Mouse (Mus musculus) cerebellum, adult 11-12 months (tissue): ENCODE data around the gene Catip.

Experiments used
- DNase-seq: peaks from one replicate; pipeline ENCODE4 v3.0.0; 2022

The Catip gene

GRCm38 (mm10) chr1:74344163-74344916, 17.6 kb upstream of the Catip start:
- no peak for DNase-seq

DNA sequence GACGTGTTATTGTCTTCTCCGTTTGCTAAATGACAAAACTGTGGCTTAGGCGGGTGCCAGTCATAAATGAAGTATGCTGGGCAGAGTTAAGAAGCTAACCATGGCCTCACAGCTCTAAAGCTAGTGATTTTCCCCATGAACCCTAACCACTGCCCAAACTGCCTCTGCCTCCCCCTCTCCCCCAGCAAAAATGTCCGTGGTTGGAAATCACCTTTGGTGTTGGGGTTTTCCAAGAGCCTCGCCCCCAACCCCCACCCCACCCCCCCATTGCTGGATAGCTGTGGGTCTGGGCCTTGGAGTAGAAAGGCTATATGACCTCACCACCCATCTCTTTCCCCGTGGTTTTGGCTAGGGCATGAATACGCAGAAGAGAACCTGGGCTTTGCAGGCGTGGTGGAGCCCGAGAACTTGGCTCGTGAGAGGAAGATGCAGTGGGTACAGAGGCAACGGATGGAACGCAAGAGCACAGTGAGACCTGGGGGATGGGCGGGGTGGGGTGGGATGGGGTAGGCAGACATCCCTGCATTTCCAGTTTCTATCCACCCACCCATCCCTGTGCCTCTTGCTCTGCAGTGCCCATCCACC, 10.6 kb upstream of the Catip start:
- no peak for DNase-seq

- DNase-seq: no peak
Observed at GRCm38 (mm10) chr1:74352532-74353096, 9.3 kb upstream of the Catip start.

DNA sequence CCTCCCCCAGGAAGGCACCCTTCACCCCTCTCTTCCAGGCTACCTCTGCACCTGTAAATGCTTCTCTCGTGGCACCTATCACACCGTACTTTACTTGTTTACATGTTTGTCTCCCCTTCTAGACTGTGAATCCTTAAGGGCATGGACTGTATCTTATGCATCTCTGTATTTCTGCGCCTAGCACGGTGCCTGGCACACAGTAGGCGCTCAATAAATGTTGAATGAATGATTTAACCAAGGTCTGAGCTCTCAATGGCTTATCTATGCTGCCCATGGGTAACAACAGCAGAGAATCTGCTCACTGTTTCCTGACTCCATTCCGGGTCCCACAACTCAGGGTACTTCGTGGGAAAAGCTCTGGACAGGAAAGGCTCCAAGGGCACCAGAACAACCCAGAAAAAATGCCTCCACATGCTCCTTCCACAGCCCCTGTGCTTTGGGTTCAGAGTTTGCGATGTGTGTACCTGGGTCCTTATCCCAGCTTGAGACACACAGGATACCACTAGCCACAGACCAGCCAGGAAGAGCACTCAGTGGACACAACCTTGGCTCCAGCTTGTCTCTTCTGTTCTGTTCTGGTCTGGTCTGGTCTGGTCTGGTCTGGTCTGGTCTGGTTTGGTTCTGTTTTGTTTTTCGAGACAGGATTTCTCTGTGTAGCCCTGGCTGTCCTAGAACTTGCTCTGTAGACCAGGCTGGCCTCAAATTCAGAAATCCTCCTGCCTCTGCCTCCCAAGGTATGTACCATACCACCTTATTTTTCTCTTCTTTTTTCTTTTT, 8.3 kb upstream of the Catip start:
- no peak for DNase-seq

- no peak for DNase-seq
Observed at GRCm38 (mm10) chr1:74357531-74357930, 4.4 kb upstream of the Catip start.

DNA sequence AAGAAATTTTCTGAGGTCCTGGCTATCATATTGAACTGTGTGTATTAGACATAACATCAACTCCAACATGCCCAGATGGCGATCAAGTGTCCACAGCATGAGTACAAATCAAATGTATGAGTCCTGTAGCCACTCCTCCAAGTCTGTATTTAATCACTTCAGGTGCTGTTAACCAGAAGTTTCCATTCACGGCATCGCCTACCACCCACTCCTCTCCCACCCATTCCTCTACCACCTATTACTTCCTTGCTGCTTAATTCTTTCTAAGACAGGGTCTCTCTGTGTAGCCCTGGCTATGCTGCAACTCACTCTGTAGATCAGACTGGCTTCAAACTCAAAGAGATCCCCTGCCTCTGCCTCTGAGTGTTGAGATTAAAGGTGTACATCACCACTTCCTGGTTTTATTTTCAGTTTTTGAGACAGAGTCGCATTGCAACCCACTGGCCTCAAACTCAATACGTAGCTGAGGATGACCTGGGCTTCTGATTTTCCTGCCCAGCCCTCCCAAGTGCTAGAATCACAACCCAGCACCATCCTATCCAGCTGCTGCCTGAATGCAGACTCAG, 1.9 kb upstream of the Catip start:
- DNase-seq: no peak

DNA sequence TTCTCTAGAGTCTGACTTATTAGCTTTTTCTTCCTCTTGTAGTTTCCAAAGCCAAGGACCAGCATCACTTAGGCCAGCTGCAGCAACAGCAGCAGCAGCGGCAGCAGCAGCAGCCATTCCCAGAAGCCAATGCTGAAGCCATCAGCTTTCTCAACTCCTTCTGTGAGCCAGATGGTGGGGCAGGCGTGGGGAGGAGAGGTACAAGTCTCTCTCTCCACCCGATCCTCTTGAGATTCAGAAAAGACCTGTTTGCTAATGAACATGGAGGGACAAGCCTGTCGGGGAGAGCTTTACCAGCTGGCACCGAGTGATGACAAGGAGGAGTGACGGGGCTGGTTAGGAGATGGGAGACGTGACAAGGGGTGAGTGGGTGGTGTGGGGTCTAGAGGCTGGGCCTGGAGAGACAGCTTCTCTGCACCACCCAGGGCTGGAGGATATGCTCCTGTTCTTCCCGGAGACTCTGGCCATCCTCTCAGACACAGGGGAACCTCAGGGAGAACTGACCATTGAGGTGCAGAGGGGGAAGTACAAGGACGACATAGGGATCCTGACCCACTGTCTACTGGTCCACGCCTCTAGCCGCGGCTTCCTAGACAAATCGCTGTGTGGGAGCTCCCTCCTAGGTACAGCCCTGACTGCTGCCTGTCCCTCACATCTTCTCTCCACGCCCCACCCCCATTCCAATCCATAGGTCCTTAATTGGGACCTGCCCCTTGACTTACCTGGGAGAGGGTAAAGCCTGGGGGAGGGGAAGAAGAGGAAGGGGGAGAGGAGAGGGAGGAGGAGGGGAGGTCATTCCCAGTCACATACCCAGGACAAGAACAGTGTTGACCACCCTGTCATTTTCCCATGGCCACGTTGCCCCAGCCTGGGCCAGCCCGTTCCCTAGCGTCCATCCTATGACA, 669 bp downstream of the Catip start:
- DNase-seq: no peak

DNA sequence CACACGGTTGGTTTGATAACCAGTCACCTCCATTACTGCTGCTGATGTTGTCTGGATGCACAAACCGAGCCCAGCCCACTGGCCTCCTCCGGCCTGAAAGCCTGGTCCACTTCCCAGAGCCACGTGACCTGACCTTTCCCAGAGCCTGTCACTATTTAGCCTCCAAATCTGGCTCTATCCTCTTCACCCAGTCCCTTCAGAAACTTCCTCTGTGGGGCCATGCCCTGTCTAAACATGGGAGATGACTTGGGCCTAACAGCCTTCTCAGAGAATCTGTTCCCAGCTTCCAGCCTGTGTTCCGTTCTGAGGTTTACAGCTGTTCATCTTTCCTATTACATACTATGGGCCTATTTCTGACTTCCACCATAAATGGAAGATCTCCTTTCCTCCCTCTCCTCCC, 1.5 kb downstream of the Catip start:
- no peak for DNase-seq

DNA sequence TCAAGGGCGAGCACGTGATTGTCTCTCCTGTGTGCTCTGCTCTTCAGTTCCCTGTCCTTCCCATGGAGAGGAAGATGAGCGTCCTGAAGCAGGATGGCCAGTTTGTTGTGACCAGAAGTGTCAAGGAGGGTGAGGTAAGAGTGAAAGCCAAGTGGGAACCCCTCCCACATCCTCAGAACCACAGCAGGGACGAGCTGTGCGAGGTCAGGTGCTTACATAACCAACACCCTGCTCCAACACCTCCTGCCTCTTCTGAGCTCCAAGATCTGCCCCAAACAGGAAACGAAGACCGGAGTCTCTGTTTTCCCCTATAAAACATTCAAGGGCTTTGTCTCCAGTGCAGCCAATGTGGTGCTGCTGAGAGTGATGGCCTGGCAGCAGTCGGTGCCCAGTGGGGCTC, 2.4 kb downstream of the Catip start:
- DNase-seq: no peak

DNA sequence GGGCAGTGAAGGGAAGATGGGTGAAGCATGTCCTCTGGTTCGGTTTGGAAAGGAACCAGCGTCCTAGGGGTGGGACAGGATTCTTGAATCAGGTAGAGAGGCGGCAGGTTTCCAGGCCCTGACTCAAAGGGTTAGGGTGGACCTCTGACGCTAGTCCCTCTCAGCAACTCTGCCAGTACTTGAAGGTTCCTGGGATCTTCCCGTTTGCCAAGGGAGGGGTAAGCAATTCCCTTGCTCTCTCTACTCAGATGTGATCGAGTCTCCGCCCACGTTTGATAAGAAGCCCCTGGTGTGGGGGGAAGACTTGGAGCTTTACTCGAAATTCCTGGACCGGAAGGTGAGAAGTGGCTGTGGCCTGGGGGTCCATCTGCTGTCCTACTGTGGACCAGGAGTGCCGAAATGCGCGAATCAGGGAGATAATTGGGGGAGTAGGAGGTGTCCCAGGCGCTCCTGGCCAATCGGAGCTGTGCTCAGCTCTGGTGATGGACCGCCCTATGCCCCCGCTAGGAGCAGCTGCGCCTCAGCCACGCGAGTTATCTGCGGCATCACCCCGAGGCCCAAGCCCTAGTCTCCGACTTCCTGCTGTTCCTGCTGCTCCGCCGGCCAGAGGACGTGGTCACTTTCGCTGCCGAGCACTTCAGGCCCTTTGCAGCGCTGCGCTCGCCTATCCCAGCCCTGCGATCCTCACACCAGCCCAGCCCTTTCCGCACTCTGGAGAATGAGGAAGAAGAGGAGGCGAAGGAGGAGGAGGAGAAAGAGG, 6.2 kb downstream of the Catip start:
- DNase-seq: peak; percentile 31

GRCm38 (mm10) chr1:74370040-74370439, 8.1 kb downstream of the Catip start:
- no peak for DNase-seq

GRCm38 (mm10) chr1:74373372-74373771, 11.5 kb downstream of the Catip start:
- no peak for DNase-seq

DNA sequence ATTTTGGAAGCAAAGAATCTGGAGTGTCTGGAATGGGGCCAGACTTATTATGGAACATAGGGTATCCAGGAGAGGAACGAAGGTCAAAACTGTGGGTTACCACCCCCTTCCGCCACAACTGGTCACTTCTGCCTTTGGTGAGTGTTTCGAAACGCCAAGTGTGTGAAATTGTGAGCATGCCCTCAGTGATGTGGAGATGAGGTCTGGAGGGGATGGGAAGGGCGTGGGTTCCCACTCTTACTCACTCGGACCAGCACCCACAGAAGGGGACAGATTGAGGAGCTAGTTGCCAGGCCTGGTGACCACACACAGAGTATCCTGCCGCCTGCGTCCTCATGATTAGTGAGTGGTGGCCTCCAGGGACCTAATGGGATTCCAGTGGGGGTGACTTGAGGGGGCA, 13.1 kb downstream of the Catip start, which contains the start of gene Slc11a1:
TSS of gene Slc11a1 (plus strand) at position 216 of the 400 bp plus-strand sequence.
- DNase-seq: no peak

DNA sequence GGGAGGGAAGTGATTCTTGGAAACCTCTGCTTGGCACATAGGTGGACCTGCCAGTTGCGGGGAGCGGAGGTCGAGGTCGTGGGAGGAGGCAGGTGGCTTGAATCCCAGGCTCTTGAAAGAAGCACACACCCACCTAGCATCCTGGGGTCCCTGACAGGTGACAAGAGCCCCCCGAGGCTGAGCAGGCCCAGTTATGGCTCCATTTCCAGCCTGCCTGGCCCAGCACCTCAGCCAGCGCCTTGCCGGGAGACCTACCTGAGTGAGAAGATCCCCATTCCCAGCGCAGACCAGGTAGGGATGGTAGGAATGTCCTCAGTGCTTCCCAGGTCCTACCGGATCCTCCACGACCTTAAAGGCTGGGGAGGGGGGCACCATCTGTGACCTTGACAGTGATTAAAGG, 13.7 kb downstream of the Catip start:
- no peak for DNase-seq

DNA sequence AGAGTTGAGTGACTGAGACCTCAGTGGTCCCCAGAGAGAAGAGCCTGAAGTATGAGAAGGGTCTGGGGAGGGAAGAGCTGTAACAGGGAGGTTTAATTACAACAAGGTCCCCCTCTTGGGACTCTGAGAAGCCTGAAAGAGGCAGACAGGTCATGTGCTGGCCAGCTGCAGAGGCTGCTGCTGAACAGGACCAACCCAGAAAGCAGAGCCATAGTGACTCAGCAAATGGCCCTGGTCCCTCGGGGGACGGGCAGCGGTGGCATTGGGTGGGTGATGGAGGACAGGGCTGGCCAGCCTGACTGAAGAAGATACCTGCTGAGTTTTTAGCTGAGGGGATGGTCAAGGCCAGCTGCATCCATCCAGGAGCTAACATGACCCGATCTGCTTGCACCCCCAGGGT, 14.5 kb downstream of the Catip start:
- DNase-seq: no peak

GRCm38 (mm10) chr1:74379058-74379504, 17.2 kb downstream of the Catip start:
- DNase-seq: no peak

DNA sequence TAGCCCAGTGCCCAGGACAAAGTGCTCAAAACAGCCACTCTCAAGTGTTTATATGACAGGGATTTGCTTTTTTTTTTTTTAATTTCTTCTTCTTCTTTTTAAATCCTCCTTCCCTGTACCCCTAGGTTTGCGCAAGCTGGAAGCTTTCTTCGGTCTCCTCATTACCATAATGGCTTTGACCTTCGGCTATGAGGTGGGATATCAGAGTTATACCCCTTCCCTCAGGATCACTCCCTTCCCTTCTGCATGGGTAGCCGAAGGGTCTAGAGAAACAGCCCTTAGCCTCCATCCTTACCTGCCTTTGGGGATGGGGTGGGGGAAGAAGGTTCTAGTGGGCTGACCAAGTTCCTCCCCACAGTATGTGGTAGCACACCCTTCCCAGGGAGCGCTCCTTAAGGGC, 18.6 kb downstream of the Catip start:
- no peak for DNase-seq

GRCm38 (mm10) chr1:74381588-74382021, 19.7 kb downstream of the Catip start:
- no peak for DNase-seq

- DNase-seq: no peak
Observed at GRCm38 (mm10) chr1:74383385-74383784, 21.5 kb downstream of the Catip start.

GRCm38 (mm10) chr1:74384525-74384924, 22.6 kb downstream of the Catip start:
- peak; percentile 42 for DNase-seq

GRCm38 (mm10) chr1:74385064-74385463, 23.2 kb downstream of the Catip start:
- DNase-seq: peak; percentile 50
